Mouse (Mus musculus): ENCODE results near the gene Kdm6a. TPM values are rescaled to one million over a fixed set of nuclear protein-coding genes. Genes with fewer than 3 reads are reported as not detected.

The Kdm6a gene
- polyA plus RNA-seq (2015; fragmentation: Illumina TruSeq; extraction: RNeasy Lipid Tissue Mini Kit (QIAGEN cat#74804); ENCODE audit: low read depth, low replicate concordance) = 23.7 TPM

GRCm38 (mm10) chrX:18162192-18162857 is at the start of gene Kdm6a:
Gene Kdm6a (plus strand): TSS chrX:18162575.

GRCm38 (mm10) chrX:18145557-18145956 is 16.8 kb upstream of the Kdm6a start, which contains the start of gene Dusp21:
Gene Dusp21 (plus strand): TSS chrX:18145857.

Other genes starting within 250 kb of the Kdm6a start
- not detected for gene Dusp21, start 16.7 kb upstream of the Kdm6a start, polyA plus RNA-seq (2015; fragmentation: Illumina TruSeq; extraction: RNeasy Lipid Tissue Mini Kit (QIAGEN cat#74804); ENCODE audit: low read depth, low replicate concordance)